Mouse (Mus musculus): ENCODE measurements around the gene Med13.
A peak's percentile ranks its signal among the peaks of the same experiment; 100 is the strongest.

Med13 gene

DNA sequence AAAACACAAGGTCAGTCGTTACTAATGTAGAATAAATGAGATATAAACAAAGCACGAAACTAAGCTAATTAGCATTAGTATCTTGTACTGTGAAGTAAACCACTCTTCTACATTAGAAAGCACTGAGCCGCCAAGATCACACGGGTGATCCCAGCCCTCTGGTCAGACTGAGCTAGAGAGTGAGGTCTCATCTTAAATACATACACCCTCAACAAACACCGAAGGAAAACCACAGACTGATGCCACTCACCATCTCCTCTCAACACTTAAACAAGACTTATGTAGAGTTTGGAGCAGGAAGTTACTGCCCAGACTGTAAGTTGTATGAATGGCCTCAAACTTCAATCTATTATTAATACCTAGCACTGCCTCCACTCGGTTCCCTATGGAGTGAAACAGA, 47.1 kb downstream of the Med13 start:
- no peak for DNase-seq (ENCODE audit: low read depth, low spot score)

- peak; percentile 63 for DNase-seq (ENCODE audit: low read depth, low spot score)
These were observed 65.2 kb downstream of the Med13 start for GRCm38 (mm10) chr11:86292201-86292600.

DNA sequence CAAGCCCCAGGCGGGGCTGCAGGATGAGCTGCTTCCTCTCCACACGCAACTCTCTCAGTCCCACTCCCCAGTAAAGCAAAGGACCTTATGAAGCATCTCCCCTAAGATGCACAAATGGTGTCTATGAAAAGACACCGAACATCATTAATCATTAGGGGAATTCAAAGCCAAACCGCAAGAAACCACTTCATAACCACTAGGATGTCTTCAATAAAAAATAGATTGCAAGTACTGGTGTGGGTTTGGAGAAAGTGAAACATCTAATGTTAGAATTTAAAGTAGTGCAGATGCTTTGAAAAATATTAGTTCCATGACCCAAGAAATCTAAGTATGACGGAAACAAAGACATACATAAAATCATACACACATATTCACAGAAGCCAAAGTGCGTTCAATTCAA, 65.7 kb downstream of the Med13 start:
- peak; percentile 76 for DNase-seq (ENCODE audit: low read depth, low spot score)

- no peak for DNase-seq (ENCODE audit: low read depth, low spot score)
These were observed 71.7 kb downstream of the Med13 start for GRCm38 (mm10) chr11:86285729-86286128.

DNA sequence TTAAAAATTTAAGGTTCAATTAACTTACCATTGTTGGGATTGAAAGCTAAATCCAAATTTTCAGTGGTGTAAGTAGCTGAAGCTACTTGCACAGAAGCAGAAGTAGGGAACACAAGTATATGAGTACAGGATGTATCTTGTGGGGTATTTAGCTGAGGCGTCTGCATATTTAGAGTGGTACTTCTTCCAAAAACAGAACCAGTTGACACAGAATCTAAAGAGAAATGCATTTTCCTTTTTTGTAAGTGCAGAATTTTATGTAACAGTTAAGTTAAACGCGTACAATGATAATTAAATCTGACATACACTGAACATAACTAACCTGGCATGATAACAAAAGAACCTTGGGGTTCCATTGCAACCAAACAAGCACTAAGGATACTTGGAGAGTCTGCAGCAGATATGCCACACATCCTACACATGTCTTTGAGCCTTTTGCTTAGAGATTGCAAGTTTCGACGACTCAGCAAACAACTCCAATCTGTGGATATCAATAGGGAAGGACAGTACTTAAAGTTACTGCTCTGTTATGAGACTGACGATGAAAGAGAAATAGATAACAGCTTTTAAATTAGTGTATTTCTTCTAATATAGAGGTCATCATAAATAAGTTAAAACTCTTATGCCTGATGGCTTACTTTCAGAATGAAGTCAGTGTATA, 78.8 kb downstream of the Med13 start:
- DNase-seq (ENCODE audit: low read depth, low spot score) = no peak

DNA sequence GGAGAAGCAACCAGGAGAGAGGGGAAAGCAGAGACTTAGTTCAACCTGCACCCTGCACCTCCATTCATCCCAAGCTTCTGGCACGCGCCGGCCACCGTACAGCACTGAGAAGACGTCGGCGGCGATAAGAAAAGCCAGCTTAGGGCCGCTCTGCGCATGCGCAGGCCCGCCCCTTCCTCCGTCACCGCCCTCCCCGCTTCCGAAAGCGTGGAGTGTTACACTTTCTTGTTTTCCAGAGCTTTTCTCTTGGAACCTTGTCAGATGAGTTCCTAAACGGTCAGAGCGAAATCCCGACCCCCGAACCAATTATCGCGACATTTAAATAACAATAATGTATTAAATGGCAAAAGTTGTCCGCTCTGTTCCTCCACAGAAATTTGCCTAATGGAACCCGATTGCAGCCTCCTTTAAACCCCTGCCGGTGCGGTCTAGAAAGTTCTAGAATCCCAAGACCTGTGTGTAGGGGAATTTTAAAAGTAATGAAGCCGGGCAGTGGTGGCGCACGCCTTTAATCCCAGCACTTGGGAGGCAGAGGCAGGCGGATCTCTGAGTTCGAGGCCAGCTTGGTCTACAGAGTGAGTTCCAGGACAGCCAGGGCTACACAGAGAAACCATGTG, 99.8 kb downstream of the Med13 start, which contains the start of gene Ints2:
TSS of gene Ints2 (minus strand) at position 116 of the 617 bp plus-strand sequence.
- peak; percentile 93 for DNase-seq (ENCODE audit: low read depth, low spot score)

- no peak for DNase-seq (ENCODE audit: low read depth, low spot score)
These were observed 100.3 kb downstream of the Med13 start for GRCm38 (mm10) chr11:86257054-86257453.

DNA sequence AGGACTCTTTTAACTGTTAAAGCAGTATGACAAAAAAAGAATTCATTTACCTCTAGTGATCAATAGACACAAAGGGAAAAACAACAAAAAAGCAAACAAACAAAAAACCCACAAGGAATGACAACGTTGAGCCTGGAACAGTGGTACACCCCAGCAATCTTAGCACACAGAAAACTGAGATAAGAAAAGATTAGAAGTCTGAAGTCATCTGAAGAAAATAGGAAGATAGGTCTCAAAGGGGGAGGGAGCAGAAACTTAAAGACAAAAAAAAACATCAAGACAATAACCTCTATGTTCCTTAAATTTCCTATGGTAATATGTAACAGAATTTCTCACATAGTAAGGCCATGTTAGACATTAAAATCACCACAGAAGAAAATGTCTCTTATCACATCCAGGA, 104.1 kb downstream of the Med13 start:
- DNase-seq (ENCODE audit: low read depth, low spot score) = no peak

DNA sequence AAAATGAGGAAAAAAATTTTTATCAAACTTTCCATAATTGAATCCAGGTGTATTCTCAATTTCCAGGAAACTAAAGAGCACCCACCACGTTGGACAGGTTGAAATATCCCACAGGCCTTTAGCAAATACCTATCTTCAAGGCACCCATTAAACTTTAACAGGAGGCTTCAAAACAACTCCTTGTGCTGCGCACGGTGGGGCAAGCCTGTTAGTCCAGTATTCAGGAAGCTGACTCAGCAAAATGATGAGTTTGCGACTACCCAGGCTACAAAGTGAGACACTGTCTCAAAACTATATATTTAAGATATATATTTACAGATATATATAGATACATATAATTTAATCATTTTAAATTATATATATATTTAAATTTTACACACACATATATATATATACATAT, 125.0 kb downstream of the Med13 start:
- no peak for DNase-seq (ENCODE audit: low read depth, low spot score)

DNA sequence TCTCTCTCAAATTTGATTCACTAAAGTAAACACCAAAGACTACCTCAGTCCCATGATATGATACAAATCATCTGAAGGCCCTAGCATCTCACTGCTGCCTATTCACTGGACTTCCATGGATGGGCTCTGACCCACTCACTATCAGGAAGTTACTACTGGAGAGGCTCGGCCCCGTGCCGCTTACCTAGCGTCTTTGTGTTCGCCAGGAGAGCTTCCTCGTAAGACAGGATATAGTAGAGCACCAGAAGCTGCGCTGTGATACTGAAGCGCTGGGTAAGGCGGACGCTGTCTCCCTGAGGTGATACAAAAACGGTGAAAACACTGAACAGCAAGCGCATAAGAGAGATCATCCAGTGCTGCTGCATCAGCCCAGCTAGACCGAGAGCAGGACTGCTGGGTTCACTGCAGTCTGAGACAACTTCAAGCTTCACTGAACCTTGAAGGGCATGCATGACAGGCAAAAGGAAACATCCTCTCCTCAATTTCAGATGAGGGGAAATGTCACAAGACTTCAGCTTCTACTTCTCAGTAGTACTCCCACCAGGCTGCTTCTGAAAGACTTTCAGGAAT, 125.5 kb downstream of the Med13 start:
- peak; percentile 72 for DNase-seq (ENCODE audit: low read depth, low spot score)

GRCm38 (mm10) chr11:86226646-86227180, 130.7 kb downstream of the Med13 start:
- DNase-seq (ENCODE audit: low read depth, low spot score) = peak; percentile 77

DNA sequence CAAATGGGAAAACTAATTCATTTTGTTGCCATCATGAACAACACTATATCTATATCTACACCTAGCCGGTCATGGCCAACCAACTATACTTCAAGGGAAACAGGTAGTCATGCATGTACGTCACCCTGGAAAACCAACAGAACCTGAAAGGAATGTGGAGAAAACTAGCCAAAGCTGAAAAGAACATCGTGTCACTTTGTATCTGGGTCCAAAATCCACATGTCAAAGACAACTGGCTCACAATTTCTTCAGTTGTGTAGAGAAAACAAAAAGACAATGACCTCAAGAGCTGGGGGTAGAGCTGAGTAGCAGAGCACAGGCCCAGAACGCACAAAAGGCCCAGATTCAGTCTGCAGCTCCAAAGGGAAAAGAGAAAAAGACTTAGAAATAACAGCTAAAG, 131.6 kb downstream of the Med13 start:
- DNase-seq (ENCODE audit: low read depth, low spot score) = no peak
